Mouse (Mus musculus): Measurements from ENCODE around the gene Ccdc88c. TPM values are rescaled to one million over a fixed set of nuclear protein-coding genes. Genes with fewer than 3 reads are reported as not detected.

Ccdc88c gene
- total RNA-seq, 2 experiments from 2014 or later, result 1.1 to 2.1 TPM

- no peak for DNase-seq (ENCODE audit: low spot score in 2 of 2)
Measured at GRCm38 (mm10) chr12:100896661-100897060, 132.2 kb downstream of the Ccdc88c start.

GRCm38 (mm10) chr12:100895504-100895903, 133.4 kb downstream of the Ccdc88c start:
- no peak for DNase-seq (ENCODE audit: low spot score in 2 of 2)

GRCm38 (mm10) chr12:100890548-100890947, 138.3 kb downstream of the Ccdc88c start:
- DNase-seq (ENCODE audit: low spot score in 2 of 2), result no peak

- DNase-seq (ENCODE audit: low spot score in 2 of 2), result no peak
Measured at GRCm38 (mm10) chr12:100887801-100888258, 141.0 kb downstream of the Ccdc88c start.

GRCm38 (mm10) chr12:100886877-100887276, 142.0 kb downstream of the Ccdc88c start:
- no peak for DNase-seq (ENCODE audit: low spot score in 2 of 2)

GRCm38 (mm10) chr12:100885585-100885984, 143.3 kb downstream of the Ccdc88c start:
- DNase-seq (ENCODE audit: low spot score in 2 of 2), result no peak

- DNase-seq (ENCODE audit: low spot score in 2 of 2), result no peak
Measured at GRCm38 (mm10) chr12:100883168-100883567, 145.7 kb downstream of the Ccdc88c start.

- no peak for DNase-seq (ENCODE audit: low spot score in 2 of 2)
Measured at GRCm38 (mm10) chr12:100878556-100878955, 150.3 kb downstream of the Ccdc88c start.

- DNase-seq (ENCODE audit: low spot score in 2 of 2), result no peak
Measured at GRCm38 (mm10) chr12:100877936-100878335, 150.9 kb downstream of the Ccdc88c start.

- DNase-seq (ENCODE audit: low spot score in 2 of 2), result no peak
Measured at GRCm38 (mm10) chr12:100875960-100876359, 152.9 kb downstream of the Ccdc88c start.

- DNase-seq (ENCODE audit: low spot score in 2 of 2), result no peak
Measured at GRCm38 (mm10) chr12:100875553-100875952, 153.3 kb downstream of the Ccdc88c start.

- no peak for DNase-seq (ENCODE audit: low spot score in 2 of 2)
Measured at GRCm38 (mm10) chr12:100873612-100874011, 155.2 kb downstream of the Ccdc88c start.

- DNase-seq (ENCODE audit: low spot score in 2 of 2), result no peak
Measured at GRCm38 (mm10) chr12:100871841-100872240, 157.0 kb downstream of the Ccdc88c start.

GRCm38 (mm10) chr12:100871234-100871633, 157.6 kb downstream of the Ccdc88c start:
- DNase-seq (ENCODE audit: low spot score in 2 of 2), result no peak

- DNase-seq (ENCODE audit: low spot score in 2 of 2), result no peak
Measured at GRCm38 (mm10) chr12:100868049-100868622, 160.7 kb downstream of the Ccdc88c start.

GRCm38 (mm10) chr12:100867097-100867496, 161.8 kb downstream of the Ccdc88c start:
- DNase-seq (ENCODE audit: low spot score in 2 of 2), result no peak

- DNase-seq (ENCODE audit: low spot score in 2 of 2), result no peak
Measured at GRCm38 (mm10) chr12:100865509-100866078, 163.3 kb downstream of the Ccdc88c start.

- no peak for DNase-seq (ENCODE audit: low spot score in 2 of 2)
Measured at GRCm38 (mm10) chr12:100865072-100865471, 163.8 kb downstream of the Ccdc88c start.

GRCm38 (mm10) chr12:100862856-100863446, 165.9 kb downstream of the Ccdc88c start:
- DNase-seq (ENCODE audit: low spot score in 2 of 2), result no peak

GRCm38 (mm10) chr12:100862272-100862671, 166.6 kb downstream of the Ccdc88c start:
- no peak for DNase-seq (ENCODE audit: low spot score in 2 of 2)
